Mouse (Mus musculus): Measurements from ENCODE around the gene Mreg.

Mreg gene

GRCm38 (mm10) chr1:72202068-72202467 is 10.0 kb downstream of the Mreg start:
- in situ Hi-C loops (cut with MboI; ENCODE audit: low pct_unique_long_range_greater_than_20kb in 1 of 2, low sequenced_read_pairs in 2 of 2, unreplicated experiment in 1 of 2) = no loop called here

DNA sequence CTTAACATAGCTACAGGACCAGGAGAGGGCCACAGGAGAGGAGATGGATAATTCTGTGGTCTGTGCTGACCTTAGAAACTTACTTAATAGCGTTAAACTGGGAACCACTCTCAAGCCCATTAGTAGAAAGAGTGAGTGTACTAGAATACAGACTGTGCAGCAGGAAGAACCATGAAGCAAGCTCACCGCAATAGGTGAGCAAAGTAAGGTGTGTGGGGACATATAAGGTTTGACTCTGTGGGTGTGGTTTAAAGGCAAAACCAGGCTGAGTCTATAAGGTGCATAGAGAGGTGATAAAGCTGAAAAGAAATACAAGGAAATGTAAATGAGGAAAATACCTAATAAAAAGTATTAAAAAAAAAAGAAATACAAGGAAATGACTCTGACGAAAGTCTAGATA is 11.0 kb downstream of the Mreg start:
- in situ Hi-C loops (cut with MboI; ENCODE audit: low pct_unique_long_range_greater_than_20kb in 1 of 2, low sequenced_read_pairs in 2 of 2, unreplicated experiment in 1 of 2) = no loop called here

DNA sequence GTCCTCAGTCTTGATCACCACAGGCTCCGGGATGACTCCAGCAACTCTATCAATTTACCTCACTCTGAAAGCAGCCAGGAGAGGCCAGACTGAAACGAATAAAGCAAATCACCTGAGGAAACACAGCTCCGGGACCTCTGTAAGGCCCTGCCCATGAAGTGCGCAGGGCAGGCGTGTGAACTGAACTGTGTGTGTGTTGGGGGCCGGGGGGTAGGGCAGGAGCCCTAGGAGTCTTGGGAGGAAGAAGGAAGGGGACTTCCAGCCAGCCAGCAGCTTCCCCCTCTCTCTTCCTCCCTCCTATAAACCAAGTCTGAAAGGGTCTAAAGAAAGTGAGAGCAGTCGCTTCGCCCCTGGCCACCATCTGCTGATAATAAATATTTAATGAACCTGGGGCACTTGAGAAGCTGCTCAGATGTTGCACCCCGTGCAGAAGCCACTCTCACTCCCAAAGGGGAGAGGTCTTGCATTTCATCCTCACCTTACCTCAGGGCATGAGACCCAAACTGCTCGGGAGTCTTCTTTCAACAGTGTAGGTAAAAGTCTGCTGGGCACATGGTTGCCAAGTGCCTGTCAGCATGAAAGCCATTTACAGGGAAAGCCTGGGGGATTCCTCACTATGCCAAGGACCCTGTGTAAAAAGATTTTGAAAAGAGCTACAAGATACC is 13.8 kb downstream of the Mreg start:
- in situ Hi-C loops (cut with MboI; ENCODE audit: low pct_unique_long_range_greater_than_20kb in 1 of 2, low sequenced_read_pairs in 2 of 2, unreplicated experiment in 1 of 2) = no loop called here

GRCm38 (mm10) chr1:72196626-72197359 is 15.3 kb downstream of the Mreg start:
- in situ Hi-C loops (cut with MboI; ENCODE audit: low pct_unique_long_range_greater_than_20kb in 1 of 2, low sequenced_read_pairs in 2 of 2, unreplicated experiment in 1 of 2) = no loop called here

DNA sequence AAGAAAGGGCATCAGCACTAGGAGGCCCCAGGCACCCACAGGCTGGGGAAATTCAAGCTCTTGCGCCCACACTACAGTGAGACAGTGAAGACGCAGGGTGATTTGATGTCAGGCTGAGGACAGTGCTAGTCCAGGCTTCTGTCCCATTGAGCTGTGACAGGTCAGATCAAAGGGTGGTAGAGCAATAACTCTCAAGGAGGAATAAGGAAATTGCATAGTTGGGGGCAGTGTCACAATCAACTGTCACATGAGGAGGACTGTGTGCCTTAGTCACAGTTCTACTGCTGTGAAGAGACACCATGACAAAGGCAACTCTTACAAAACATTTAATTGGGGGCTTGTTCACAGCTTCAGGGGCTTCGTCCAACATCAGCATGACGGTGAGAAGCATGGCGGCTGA is 16.0 kb downstream of the Mreg start:
- in situ Hi-C loops (cut with MboI; ENCODE audit: low pct_unique_long_range_greater_than_20kb in 1 of 2, low sequenced_read_pairs in 2 of 2, unreplicated experiment in 1 of 2) = no loop called here

DNA sequence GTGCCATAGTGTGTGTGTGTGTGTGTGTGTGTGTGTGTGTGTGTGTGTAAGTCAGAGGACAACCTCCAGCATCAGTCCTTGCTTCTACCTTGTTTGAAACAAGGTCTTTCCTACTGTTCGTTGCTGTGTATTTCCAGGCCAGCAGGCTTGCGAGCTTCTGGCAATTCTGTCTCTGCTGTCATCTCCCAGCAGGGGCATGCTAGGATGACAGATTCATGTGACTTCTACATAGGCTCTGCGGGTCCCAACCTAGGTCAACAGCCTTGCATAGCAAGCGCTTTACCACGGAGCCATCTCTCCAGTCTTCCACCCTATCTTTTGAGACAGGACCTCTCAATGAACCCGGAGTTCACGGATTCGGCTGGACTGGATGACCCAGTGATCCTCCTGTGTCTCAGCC is 20.7 kb downstream of the Mreg start:
- in situ Hi-C loops (cut with MboI; ENCODE audit: low pct_unique_long_range_greater_than_20kb in 1 of 2, low sequenced_read_pairs in 2 of 2, unreplicated experiment in 1 of 2) = no loop called here

DNA sequence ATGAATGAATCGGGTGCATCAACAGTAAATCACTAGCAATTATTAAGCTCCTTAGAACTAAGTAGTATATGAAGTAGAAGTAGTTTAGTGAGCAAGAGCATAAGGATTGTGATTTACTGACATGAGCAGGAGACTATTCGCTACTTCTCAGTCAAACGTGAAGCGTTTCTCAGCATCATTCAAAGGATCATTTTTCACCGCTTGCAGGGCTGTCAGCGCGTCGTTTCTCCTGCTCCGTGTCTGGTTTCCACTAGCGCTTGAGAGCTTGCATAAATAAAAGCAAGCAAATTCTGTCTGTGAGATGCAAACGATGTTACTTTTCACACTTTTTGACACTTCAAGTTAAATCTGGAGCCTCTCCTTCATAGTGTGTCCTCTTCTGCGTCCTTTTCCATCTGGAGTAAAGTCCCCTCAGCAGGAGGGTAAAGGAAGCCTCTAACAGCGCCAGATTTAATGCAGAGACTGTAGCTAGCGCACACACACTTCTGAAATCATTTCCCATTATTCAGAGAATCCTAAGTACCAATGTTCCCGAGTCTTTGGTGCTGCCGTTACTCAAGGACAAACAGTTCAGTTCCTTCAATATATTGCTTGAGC is 23.9 kb downstream of the Mreg start:
- in situ Hi-C loops (cut with MboI; ENCODE audit: low pct_unique_long_range_greater_than_20kb in 1 of 2, low sequenced_read_pairs in 2 of 2, unreplicated experiment in 1 of 2) = no loop called here

DNA sequence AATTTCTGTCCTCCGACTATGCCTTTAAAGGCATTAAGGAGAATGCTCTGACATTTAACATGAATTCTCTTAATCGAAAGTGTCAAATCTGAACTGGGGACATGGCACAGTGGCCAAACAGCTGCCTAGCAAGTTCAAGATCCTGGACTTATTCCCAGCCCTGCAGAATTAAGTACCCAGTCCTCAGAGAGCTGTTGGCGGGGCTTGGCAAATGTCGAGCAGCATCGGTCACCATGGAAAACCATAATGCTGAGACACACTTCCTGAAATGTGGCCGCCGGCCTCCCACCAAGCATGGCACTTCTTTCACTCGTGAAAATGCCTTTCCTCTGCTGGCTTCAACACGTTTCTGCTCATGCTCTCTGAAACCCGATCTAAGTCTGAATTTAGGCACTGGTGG is 24.6 kb downstream of the Mreg start:
- in situ Hi-C loops (cut with MboI; ENCODE audit: low pct_unique_long_range_greater_than_20kb in 1 of 2, low sequenced_read_pairs in 2 of 2, unreplicated experiment in 1 of 2) = no loop called here

DNA sequence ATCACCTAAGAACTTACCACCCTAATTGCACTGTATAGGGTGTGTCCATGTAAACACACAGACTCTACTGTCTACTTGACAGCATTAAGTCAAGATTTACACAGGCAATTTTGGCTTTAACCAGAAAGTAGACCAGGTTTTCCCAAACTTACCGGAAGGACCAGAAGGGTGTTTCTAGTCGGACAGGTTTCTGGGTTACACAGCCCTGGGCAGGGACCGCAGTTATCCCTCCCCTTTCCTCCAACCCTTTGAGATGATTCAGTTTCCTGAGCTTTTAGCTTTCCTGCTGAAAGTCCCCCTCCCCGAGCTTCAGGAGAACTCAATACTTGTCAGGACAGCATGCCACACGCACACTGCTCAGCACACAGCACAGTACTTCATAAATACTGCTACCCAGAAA is 26.0 kb downstream of the Mreg start:
- in situ Hi-C loops (cut with MboI; ENCODE audit: low pct_unique_long_range_greater_than_20kb in 1 of 2, low sequenced_read_pairs in 2 of 2, unreplicated experiment in 1 of 2) = no loop called here

GRCm38 (mm10) chr1:72183554-72183953 is 28.6 kb downstream of the Mreg start:
- in situ Hi-C loops (cut with MboI; ENCODE audit: low pct_unique_long_range_greater_than_20kb in 1 of 2, low sequenced_read_pairs in 2 of 2, unreplicated experiment in 1 of 2) = no loop called here

DNA sequence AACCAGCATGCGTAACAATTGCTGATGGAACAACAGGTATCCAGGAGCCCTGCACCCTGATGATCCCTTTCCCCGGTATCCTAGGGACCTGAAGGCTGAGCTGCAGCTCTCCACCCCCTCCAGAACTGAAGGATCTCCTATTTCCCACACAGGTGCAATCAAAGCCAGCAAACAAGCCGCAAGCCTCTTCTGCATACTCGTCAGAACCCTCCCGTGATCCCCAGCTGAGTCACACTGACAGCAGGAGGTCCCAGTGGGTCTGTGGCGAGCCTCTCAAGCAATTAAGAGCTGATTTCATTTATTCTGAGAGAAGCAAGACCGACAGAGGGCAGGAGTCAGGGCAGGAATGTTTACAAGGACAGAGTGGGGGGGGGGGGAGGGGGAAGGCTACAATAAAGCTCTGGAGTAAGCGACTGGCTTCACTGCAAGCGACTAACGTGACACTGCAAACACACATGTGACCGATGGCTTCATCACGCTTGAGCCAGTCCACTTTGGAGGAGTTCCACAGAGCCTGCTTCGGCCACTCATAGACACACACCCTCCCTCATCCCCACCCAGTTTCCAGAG is 29.1 kb downstream of the Mreg start:
- in situ Hi-C loops (cut with MboI; ENCODE audit: low pct_unique_long_range_greater_than_20kb in 1 of 2, low sequenced_read_pairs in 2 of 2, unreplicated experiment in 1 of 2) = no loop called here

GRCm38 (mm10) chr1:72179947-72180346 is 32.2 kb downstream of the Mreg start:
- in situ Hi-C loops (cut with MboI; ENCODE audit: low pct_unique_long_range_greater_than_20kb in 1 of 2, low sequenced_read_pairs in 2 of 2, unreplicated experiment in 1 of 2) = no loop called here

GRCm38 (mm10) chr1:72176239-72176638 is 35.9 kb downstream of the Mreg start:
- in situ Hi-C loops (cut with MboI; ENCODE audit: low pct_unique_long_range_greater_than_20kb in 1 of 2, low sequenced_read_pairs in 2 of 2, unreplicated experiment in 1 of 2) = no loop called here

DNA sequence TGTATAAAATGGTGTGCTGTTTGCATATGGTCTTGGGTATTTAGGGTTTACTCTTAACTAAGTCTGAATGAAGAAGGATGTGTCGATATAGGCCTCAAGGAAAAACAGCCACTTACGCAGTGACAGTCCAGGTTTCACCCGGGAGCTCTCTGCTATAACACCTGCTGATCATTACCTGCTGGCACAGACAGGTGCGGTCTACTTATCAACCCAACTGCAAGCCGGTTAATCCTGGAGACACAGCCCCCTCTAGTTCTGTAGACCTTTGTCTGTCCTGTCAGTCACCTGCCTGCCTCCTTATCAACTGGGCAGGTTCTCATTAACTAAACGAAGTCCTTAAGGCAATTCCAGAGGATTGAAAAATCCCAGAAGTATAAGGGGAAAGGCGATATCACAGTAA is 37.9 kb downstream of the Mreg start:
- in situ Hi-C loops (cut with MboI; ENCODE audit: low pct_unique_long_range_greater_than_20kb in 1 of 2, low sequenced_read_pairs in 2 of 2, unreplicated experiment in 1 of 2) = no loop called here

GRCm38 (mm10) chr1:72173402-72174051 is 38.6 kb downstream of the Mreg start:
- in situ Hi-C loops (cut with MboI; ENCODE audit: low pct_unique_long_range_greater_than_20kb in 1 of 2, low sequenced_read_pairs in 2 of 2, unreplicated experiment in 1 of 2) = no loop called here

DNA sequence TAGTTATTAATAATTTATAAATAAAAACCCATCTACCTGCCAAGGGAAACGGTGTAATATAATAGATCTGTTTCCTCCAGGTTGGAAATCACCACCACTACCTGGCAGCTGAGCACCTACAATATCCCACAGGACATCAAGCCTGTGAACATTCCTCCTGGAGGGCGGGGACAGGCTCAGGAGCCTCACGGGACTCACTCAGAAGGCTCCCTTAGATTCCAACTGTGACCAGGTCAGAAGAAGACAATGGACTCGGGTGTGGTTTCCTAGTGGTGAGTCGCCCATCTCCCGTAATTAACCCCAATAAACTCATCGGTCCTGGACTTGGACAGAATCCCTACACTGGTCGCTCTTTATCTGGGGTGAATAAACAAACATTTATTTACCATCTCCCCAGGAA is 39.3 kb downstream of the Mreg start:
- in situ Hi-C loops (cut with MboI; ENCODE audit: low pct_unique_long_range_greater_than_20kb in 1 of 2, low sequenced_read_pairs in 2 of 2, unreplicated experiment in 1 of 2) = no loop called here

- in situ Hi-C loops (cut with MboI; ENCODE audit: low pct_unique_long_range_greater_than_20kb in 1 of 2, low sequenced_read_pairs in 2 of 2, unreplicated experiment in 1 of 2) = no loop called here
Observed at GRCm38 (mm10) chr1:72171001-72171860, 40.9 kb downstream of the Mreg start.

DNA sequence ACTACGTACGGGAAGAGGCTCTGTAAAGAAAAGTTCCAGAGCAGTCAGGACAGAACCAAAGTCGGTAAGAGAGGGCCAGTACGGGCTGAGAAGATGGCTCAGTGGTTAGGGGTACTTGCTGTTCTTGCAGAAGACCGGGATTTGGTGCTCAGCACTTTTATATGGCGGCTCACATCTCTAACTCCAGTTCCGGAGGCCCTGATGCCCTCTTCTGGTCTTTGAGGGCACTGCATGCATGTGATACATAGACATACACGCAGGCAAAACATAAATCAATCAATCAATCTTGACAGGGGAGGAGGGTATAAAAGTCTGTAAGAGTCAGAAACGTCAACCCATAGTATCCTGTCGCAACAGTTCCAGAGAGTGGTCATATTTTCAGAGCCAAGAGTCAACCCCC is 45.1 kb downstream of the Mreg start:
- in situ Hi-C loops (cut with MboI; ENCODE audit: low pct_unique_long_range_greater_than_20kb in 1 of 2, low sequenced_read_pairs in 2 of 2, unreplicated experiment in 1 of 2) = no loop called here
